In the genomic region with DNA sequence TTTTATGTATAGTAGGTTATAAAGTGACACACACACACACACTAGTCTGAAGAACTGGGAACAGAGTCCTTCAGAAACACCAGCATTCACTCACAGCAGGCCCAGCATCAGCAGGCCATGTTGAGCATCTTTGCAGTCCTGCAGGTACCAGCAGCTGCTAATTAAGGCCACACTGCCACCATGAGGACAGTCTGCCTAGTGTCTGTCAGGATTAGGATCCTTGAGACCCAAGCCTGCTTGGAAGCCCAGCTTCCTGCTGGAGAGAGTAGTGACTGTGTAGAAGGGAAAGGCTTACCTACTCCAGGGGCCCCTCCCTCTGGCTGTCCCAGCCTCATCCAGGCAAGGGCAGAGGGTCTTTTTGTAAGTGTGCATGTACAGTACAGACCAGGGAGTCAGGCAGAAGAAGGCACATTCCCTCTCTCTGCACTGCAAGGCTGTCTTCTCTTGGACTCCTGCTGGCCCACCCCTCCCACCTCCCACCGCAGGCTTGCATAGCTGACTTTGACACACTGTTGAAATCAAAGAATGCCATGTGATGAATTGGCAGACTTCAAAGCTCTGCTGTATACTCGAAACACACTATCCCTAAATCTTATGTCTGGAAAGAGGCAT, we compare ENCODE assay signal across 8 mouse cellular contexts. TPM values are rescaled to one million over a fixed set of nuclear protein-coding genes. Genes with fewer than 3 reads are reported as not detected.
DNase-seq lines count a peak whose midpoint lies in the region; ATAC-seq and TF ChIP-seq lines count a peak whose summit lies in the region.

No protein-coding gene starts in this region.

- H3K9me3 ChIP-seq in embryonic facial prominence, embryonic 15.5 days (replicated peaks): no peaks in the 10 kb centered on the region
- H3K9me3 ChIP-seq in limb, embryonic 12.5 days: no peaks in the 10 kb centered on the region

- TF ChIP-seq CTCF in testis, adult 2 months (IDR thresholded peaks at IDR 0.05; ENCODE audit: control insufficient read depth, insufficient read depth, insufficient replicate concordance, low read depth, low read length): peak; percentile 73; the same call in 1 of the 2 replicates

- H3K4me3 ChIP-seq in embryonic facial prominence, embryonic 15.5 days (replicated peaks): no peak overlapping the region
- H3K4me3 ChIP-seq in limb, embryonic 12.5 days (replicated peaks): no peak overlapping the region
- no peak overlapping the region for H3K4me3 ChIP-seq in testis, adult 2 months (ENCODE audit: control insufficient read depth, low read depth, low read length)

- 27% methylated on average over 2 of the region's 2 CpGs for WGBS in embryonic facial prominence, embryonic 15.5 days
- 22% methylated on average over 2 of the region's 2 CpGs for WGBS in limb, embryonic 12.5 days

- no peak overlapping the region for H3K9ac ChIP-seq in embryonic facial prominence, embryonic 15.5 days
- no peak overlapping the region for H3K9ac ChIP-seq in limb, embryonic 12.5 days (replicated peaks)

- no peak overlapping the region for H3K4me2 ChIP-seq in embryonic facial prominence, embryonic 15.5 days (replicated peaks)
- H3K4me2 ChIP-seq in limb, embryonic 12.5 days: no peak overlapping the region

- H3K27me3 ChIP-seq in embryonic facial prominence, embryonic 15.5 days: no peaks in the 10 kb centered on the region
- H3K27me3 ChIP-seq in limb, embryonic 12.5 days: peaks cover 2% of the 10 kb centered on the region; the same call in 1 of the 2 replicates
- no peaks in the 10 kb centered on the region for H3K27me3 ChIP-seq in testis, adult 2 months (ENCODE audit: control insufficient read depth, insufficient read depth, low read length)

- DNase-seq in A20 (ENCODE audit: low read depth, low spot score): peak; percentile 79
- peak; percentile 81 to 85 for DNase-seq in adrenal gland, postnatal 36 days
- peak; percentile 44 to 60 for DNase-seq in heart, adult 9 months (ENCODE audit: low spot score in 2 of 2)
- DNase-seq in kidney, adult 9 months: peak; percentile 91
- DNase-seq in naive thymus-derived CD4-positive, alpha-beta T cell, adult 2 months (ENCODE audit: low read depth): peak; percentile 58

- ATAC-seq in embryonic facial prominence, embryonic 15.5 days (ENCODE audit: insufficient number of reproducible peaks, low FRiP score, low TSS enrichment, low read depth): peak; percentile 75
- ATAC-seq in limb, embryonic 12.5 days (ENCODE audit: insufficient number of reproducible peaks, insufficient read depth, low FRiP score, low TSS enrichment, low read depth): peak; percentile 80

- no peak for TF ChIP-seq POLR2A in testis, adult 2 months (IDR thresholded peaks at IDR 0.05; ENCODE audit: control insufficient read depth, low read depth, low read length)

- no peaks in the 10 kb centered on the region for H3K4me1 ChIP-seq in embryonic facial prominence, embryonic 15.5 days
- no peaks in the 10 kb centered on the region; the same call in 1 of the 2 replicates for H3K4me1 ChIP-seq in limb, embryonic 12.5 days (replicated peaks)
- H3K4me1 ChIP-seq in testis, adult 2 months (ENCODE audit: control insufficient read depth, insufficient read depth, low read length): no peaks in the 10 kb centered on the region

- no peak overlapping the region for H3K27ac ChIP-seq in embryonic facial prominence, embryonic 15.5 days (replicated peaks)
- H3K27ac ChIP-seq in limb, embryonic 12.5 days: no peak overlapping the region
- H3K27ac ChIP-seq in testis, adult 2 months (ENCODE audit: control insufficient read depth, insufficient read depth, low read depth, low read length): no peak overlapping the region

- no peaks in the 10 kb centered on the region for H3K36me3 ChIP-seq in embryonic facial prominence, embryonic 15.5 days
- H3K36me3 ChIP-seq in limb, embryonic 12.5 days: no peaks in the 10 kb centered on the region
- no peaks in the 10 kb centered on the region for H3K36me3 ChIP-seq in testis, adult 2 months (ENCODE audit: control insufficient read depth, insufficient read depth, low read length)

RNA-seq across cellular contexts. Expression of a gene that starts 27.6 kb away (rescaled TPM):
- 10 to 100 TPM; 32.7 to 42.6 TPM for total RNA-seq in adrenal gland, postnatal 36 days (2021)
- polyA plus RNA-seq in embryonic facial prominence, embryonic 15.5 days (2015; fragmentation: Nextera tagmentation; extraction: Ambion mirVana): 16.6 and 16.9 TPM in 2 replicates
- 24.6 and 25.4 TPM in 2 replicates for polyA plus RNA-seq in limb, embryonic 12.5 days (2016; fragmentation: Nextera tagmentation; extraction: Ambion mirVana)
- 8.0 and 9.8 TPM in 2 replicates for polyA plus RNA-seq in testis, adult 2 months (2012; rRNA removed)

RNA-seq across cellular contexts. Expression of a gene that starts 54.2 kb away (rescaled TPM):
- under 1 TPM; 0.10 to 0.26 TPM for total RNA-seq in adrenal gland, postnatal 36 days (2021)
- polyA plus RNA-seq in embryonic facial prominence, embryonic 15.5 days (2015; fragmentation: Nextera tagmentation; extraction: Ambion mirVana): 14.0 and 35.6 TPM in 2 replicates
- polyA plus RNA-seq in limb, embryonic 12.5 days (2016; fragmentation: Nextera tagmentation; extraction: Ambion mirVana): 0.06 and 0.18 TPM in 2 replicates
- polyA plus RNA-seq in testis, adult 2 months (2012; rRNA removed): 73.6 and 78.6 TPM in 2 replicates

Comparison
In these comparisons a context has a peak if more than half of its experiments do, and no peak if none do; other contexts are left out.
1. RNA of a gene that starts 54.2 kb away (polyA plus RNA-seq): 73.6 to 78.6 TPM in testis, adult 2 months and 14.0 to 35.6 TPM in embryonic facial prominence, embryonic 15.5 days; 0.06 to 0.18 TPM in limb, embryonic 12.5 days; every median in the first group is over 10 times any median in the second.
2. Peak in every context shown above with its lines, with median percentiles within 50 percentile points of each other: DNase-seq.